Mouse (Mus musculus) lung, adult 2 months (tissue): ENCODE measurements at regions not wholly inside any gene's neighbourhood (a gene's known extent, or its start where the extent isn't known, plus 50 kb on each side); places are given as distances from the start of the nearest gene placed in this dataset.

Experiments
- DNase-seq: peaks from one replicate; pipeline ENCODE4 v3.0.0; 2022
- H3K4me1 ChIP-seq: fragments of 200-500 bp; 2 replicates; pipeline ENCODE4 v1.6.1; 2011; ENCODE audit warnings: low read length; ENCODE audit not compliant: control insufficient read depth, insufficient read depth
- H3K4me3 ChIP-seq: fragments of 200-500 bp; replicated peaks from 2 replicates; pipeline ENCODE3; 2011; ENCODE audit warnings: low read depth, mild to moderate bottlenecking, control low read depth, low read length; ENCODE audit errors: extremely low read depth
- CTCF ChIP-seq: fragments of 200-500 bp; IDR thresholded peaks from 2 replicates; pipeline ENCODE4 v1.5.1; 2011; ENCODE audit warnings: mild to moderate bottlenecking, low read length, control low read depth; ENCODE audit not compliant: insufficient read depth
- POLR2A ChIP-seq: fragments of 200-500 bp; IDR thresholded peaks from 2 replicates; pipeline ENCODE4 v1.6.1; 2011; ENCODE audit warnings: low read depth, mild to moderate bottlenecking, control low read depth, low read length, borderline replicate concordance; ENCODE audit errors: extremely low read depth
- WGBS: fragments of 180-500 bp; shearing (Covaris S2); methylation state at CpG from one replicate; pipeline ENCODE4 v1.1.7; 2018; 5-methylcytosine and 5-hydroxymethylcytosine counted together

DNA sequence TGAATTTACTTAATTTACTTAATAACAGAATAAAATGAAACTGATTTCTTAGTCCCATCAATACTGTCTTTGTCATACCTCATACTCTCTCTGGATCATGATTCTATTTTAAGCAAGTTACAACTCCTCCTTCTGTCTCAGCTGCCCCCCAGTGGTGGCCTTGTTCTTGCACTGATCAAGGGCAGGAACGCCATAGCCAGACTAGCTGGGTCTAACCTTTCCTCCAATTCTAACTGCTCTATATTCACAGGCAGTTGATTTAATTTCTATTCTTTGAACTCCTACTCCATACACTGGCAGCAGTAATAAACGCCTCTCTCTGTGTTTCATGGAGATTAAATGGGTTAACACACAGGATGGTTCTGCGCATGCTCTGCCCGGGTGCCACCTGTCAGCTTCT lies 87.9 kb upstream of the Rnf219 start:
- DNase-seq, result no peak
- no peak for TF ChIP-seq POLR2A
- Histone ChIP-seq H3K4me1 (no peaks in the 10 kb centered on the region), H3K4me3 (no peak overlapping the region)
- WGBS, result 75% methylated on average over 4 of the region's 4 CpGs

DNA sequence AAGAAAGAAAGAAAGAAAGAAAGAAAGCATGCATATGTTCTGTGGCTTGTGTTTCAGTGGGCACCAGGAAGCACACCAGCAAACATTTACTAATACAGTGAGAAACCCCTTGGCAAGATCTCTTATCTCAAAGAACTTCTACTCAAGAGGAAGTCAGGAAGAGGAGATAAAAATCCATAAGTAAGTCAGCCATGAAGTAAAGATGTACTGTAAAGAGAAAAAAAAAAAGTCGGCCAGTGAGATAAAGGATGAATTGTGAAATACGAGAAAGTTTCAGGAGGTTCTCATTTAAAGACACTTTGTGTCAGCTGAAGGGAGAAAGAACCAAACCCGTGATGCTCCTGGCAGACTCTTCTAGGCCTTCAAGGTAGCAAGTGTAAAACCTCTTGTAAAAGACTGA lies 72.4 kb upstream of the Rnf219 start:
- no peak for DNase-seq
- no peaks in the 10 kb centered on the region for H3K4me1 ChIP-seq
- TF ChIP-seq CTCF (no peak), POLR2A (no peak)
- no peak overlapping the region for H3K4me3 ChIP-seq
- 57% methylated on average over 3 of the region's 3 CpGs for WGBS
